Mouse (Mus musculus) intestine, embryonic 14.5 days (tissue): ENCODE results near the gene Itpkb. TPM values are rescaled to one million over a fixed set of nuclear protein-coding genes. Genes with fewer than 3 reads are reported as not detected.
A peak's percentile ranks its signal among the peaks of the same experiment; 100 is the strongest.

Experiments
- ATAC-seq: fragments of 200-750 bp; cut with Nextera tagmentation; replicated peaks from 2 replicates; pipeline ENCODE4 v1.8.0; 2017; ENCODE audit warnings: low read depth, moderate number of reproducible peaks, moderate TSS enrichment, moderate library complexity; ENCODE audit not compliant: low FRiP score, low TSS enrichment
- DNase-seq: peaks from one replicate; pipeline ENCODE4 v3.0.0-alpha.2; 2018; ENCODE audit warnings: low spot score
- H3K27ac ChIP-seq: fragments of 300-500 bp; sonication (generic); 2 replicates; pipeline ENCODE4 v1.5.1; 2014; ENCODE audit warnings: low read depth, mild to moderate bottlenecking, control low read depth
- H3K27me3 ChIP-seq: fragments of 300-500 bp; sonication (generic); replicated peaks from 2 replicates; pipeline ENCODE4 v1.6.1; 2014; ENCODE audit warnings: low read length, control low read depth; ENCODE audit not compliant: control insufficient read depth, insufficient read depth
- H3K36me3 ChIP-seq: fragments of 300-500 bp; sonication (generic); 2 replicates; pipeline ENCODE4 v1.6.1; 2014; ENCODE audit warnings: low read length, control low read depth; ENCODE audit not compliant: control insufficient read depth, insufficient read depth
- H3K4me1 ChIP-seq: fragments of 300-500 bp; sonication (generic); replicated peaks from 2 replicates; pipeline ENCODE4 v1.6.1; 2014; ENCODE audit warnings: low read length, control low read depth, mixed read lengths; ENCODE audit not compliant: control insufficient read depth, insufficient read depth
- H3K4me2 ChIP-seq: fragments of 300-500 bp; sonication (generic); 2 replicates; pipeline ENCODE4 v1.6.1; 2014; ENCODE audit warnings: low read length
- H3K4me3 ChIP-seq: fragments of 300-500 bp; sonication (generic); 2 replicates; pipeline ENCODE4 v1.5.1; 2014; ENCODE audit warnings: low read depth, low read length, control low read depth, mixed read lengths
- H3K9ac ChIP-seq: fragments of 300-500 bp; sonication (generic); 2 replicates; pipeline ENCODE4 v1.6.1; 2014; ENCODE audit warnings: mild to moderate bottlenecking, low read length
- H3K9me3 ChIP-seq: fragments of 300-500 bp; sonication (generic); 2 replicates; pipeline ENCODE4 v1.6.1; 2016; ENCODE audit warnings: low read length, control low read depth; ENCODE audit not compliant: control insufficient read depth
- WGBS: fragments of 180-500 bp; shearing (Covaris S2); extraction: QIAGEN DNeasy Blood & Tissue Kit; methylation state at CpG from one replicate; pipeline ENCODE4 v1.1.7; 2014; 5-methylcytosine and 5-hydroxymethylcytosine counted together
- polyA plus RNA-seq: library from polyadenylated mRNA; unstranded; fragments of >200 nt; fragmentation: Nextera tagmentation; extraction: Ambion mirVana; gene quantifications from 2 replicates; pipeline ENCODE4 v1.2.1, GENCODE M21; 2014

Gene Itpkb
- polyA plus RNA-seq, 1 experiment from 2014 or later, result 6.7 TPM

DNA sequence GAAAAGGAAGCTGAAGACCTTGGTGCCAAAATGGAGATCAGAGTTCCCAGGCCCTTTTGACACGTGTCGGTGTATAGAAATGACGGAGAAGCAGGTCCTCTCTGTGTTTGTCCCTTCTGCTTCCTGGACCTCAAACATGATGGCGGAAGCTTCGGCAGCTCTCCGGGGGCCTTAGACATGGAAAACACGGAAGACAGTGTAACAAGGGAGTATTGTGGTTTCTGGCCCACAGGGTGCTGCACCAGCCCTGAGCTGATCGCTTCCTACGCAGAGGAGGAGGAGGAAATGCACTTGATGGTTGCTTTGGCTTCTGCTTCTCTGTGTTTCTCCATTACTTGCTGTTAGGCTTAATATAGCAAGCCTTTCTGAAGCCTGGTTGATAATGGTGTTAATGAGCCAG lies 34.2 kb upstream of the Itpkb start:
- H3K9ac ChIP-seq, result no peak overlapping the region
- H3K9me3 ChIP-seq, result no peaks in the 10 kb centered on the region
- ATAC-seq (no peak), DNase-seq (no peak)
- WGBS, result 86% methylated on average over 9 of the region's 9 CpGs
- no peaks in the 10 kb centered on the region for H3K4me1 ChIP-seq
- no peak overlapping the region for H3K4me3 ChIP-seq
- H3K4me2 ChIP-seq, result no peak overlapping the region
- no peaks in the 10 kb centered on the region for H3K27me3 ChIP-seq
- no peak overlapping the region for H3K27ac ChIP-seq
- H3K36me3 ChIP-seq, result no peaks in the 10 kb centered on the region

DNA sequence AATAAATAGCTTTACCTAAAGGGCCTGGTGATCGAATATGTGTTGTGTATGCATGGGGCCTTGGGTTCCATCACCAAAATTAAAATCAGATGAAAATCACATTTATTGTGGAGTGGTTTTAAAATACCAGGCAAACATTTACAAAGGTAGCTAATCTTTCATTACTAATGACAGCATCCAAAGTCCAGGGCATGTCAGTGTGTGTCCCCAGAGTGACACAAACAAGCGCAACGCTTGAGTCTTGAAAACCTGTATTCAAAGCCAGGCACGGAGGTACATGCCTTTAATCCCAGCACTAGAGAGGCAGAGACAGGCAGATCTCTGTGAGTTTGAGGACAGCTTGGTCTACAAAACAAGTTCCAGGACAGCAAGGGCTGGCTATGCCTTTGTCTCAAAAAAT lies 30.6 kb upstream of the Itpkb start:
- Histone ChIP-seq H3K36me3 (no peaks in the 10 kb centered on the region), H3K9me3 (no peaks in the 10 kb centered on the region), H3K9ac (no peak overlapping the region), H3K4me2 (no peak overlapping the region), H3K27me3 (no peaks in the 10 kb centered on the region), H3K4me3 (no peak overlapping the region), H3K4me1 (peaks cover 15% of the 10 kb centered on the region; the same call in 1 of the 2 replicates), H3K27ac (no peak overlapping the region)
- DNase-seq, result no peak
- 92% methylated on average over 4 of the region's 4 CpGs for WGBS
- no peak for ATAC-seq

DNA sequence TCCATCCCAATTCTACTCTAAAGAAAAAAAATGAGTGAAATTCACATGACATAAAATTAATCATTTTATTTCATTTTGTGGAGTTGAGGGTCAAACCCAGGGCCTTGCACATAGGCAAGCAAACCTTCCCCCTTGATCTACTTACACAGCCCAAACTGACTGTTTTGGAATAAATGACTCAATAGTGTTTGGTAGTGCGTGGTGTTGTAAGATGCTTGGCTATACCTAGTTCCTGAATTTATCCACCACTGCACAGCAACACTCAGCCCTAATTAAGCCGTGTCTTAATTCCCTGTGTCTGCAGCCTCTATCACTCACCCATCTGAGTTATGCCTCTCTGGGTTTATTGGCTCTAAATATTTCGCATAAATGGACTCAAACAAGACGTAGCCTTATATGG lies 30.0 kb upstream of the Itpkb start:
- 83% methylated on average over 4 of the region's 4 CpGs for WGBS
- H3K4me2 ChIP-seq, result no peak overlapping the region

DNA sequence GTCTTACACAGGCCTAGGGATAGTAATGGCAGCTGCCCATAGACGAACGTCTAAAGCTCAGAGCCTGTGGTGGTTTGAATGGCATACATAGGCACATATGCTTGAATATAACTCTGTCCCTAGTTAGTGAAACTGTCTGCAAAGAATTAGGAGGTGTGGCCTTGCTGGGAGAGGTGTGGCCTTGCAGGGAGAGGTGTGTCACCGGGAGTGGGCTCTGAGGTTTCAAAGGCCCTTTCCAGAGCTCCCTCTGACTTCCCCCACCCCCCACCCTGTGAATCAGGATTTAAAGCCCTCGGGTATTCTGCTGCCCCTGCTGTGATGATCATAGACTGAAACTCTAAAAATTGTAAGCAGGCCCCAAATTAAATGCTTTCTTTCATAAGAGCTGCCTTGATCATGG lies 29.3 kb upstream of the Itpkb start:
- no peak overlapping the region for H3K9ac ChIP-seq
- WGBS, result 55% methylated on average over 4 of the region's 4 CpGs
- H3K36me3 ChIP-seq, result no peaks in the 10 kb centered on the region
- DNase-seq (no peak), ATAC-seq (no peak; the same call in 1 of the 2 replicates)
- no peak overlapping the region for H3K4me3 ChIP-seq
- no peaks in the 10 kb centered on the region for H3K27me3 ChIP-seq
- no peak overlapping the region for H3K4me2 ChIP-seq
- no peak overlapping the region for H3K27ac ChIP-seq
- no peaks in the 10 kb centered on the region for H3K9me3 ChIP-seq
- peaks cover 15% of the 10 kb centered on the region; the same call in 1 of the 2 replicates for H3K4me1 ChIP-seq

More for the DNA sequence above, 30.0 kb upstream of the Itpkb start:
- H3K4me3 ChIP-seq, result no peak overlapping the region
- H3K36me3 ChIP-seq, result no peaks in the 10 kb centered on the region
- H3K9me3 ChIP-seq, result no peaks in the 10 kb centered on the region
- no peak for ATAC-seq
- no peak overlapping the region for H3K27ac ChIP-seq
- H3K27me3 ChIP-seq, result no peaks in the 10 kb centered on the region
- peaks cover 15% of the 10 kb centered on the region; the same call in 1 of the 2 replicates for H3K4me1 ChIP-seq
- no peak for DNase-seq
- no peak overlapping the region for H3K9ac ChIP-seq

DNA sequence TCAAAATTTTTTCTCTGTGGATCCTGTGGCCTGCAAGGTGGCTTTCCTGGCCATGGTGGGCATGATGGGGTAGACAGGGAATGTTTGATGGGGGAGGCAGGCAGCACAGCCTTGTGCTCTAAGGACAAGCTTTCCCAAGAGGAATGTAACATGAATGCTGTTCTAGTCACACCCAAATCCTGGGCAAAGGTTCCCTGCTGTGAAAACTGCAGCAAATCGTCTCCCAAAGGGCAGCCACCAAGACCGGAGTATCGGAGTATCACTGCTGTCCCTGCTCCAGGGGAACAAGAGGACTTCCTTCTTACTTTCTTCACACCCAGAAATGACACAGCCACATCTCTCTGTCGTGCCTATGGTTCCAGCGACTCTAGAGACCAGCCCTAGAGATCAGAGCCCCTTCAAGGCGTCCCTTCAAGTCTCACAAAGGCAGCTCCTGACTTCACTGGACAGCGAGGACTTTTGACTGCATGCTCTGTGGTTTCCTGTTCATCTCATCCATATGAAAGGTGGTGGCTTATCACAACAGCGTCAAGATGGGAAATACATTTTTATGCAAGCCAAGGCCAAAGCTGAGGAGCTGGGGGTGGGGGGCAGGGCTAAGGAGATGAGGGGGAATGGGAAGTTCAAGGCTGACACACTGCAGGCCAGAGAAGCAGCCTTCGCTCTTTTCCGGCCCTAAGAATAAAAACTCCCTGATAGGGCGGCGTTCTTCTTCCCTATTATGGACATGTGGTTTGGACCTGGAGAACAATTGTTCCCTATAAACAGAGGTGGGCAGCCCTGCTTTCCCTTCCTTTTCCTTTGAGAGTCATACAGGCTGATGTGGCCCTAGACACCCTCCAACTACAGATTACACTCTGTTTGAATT lies 27.8 kb upstream of the Itpkb start:
- WGBS, result 51% methylated on average over 12 of the region's 12 CpGs
- H3K4me2 ChIP-seq, result no peak overlapping the region

DNA sequence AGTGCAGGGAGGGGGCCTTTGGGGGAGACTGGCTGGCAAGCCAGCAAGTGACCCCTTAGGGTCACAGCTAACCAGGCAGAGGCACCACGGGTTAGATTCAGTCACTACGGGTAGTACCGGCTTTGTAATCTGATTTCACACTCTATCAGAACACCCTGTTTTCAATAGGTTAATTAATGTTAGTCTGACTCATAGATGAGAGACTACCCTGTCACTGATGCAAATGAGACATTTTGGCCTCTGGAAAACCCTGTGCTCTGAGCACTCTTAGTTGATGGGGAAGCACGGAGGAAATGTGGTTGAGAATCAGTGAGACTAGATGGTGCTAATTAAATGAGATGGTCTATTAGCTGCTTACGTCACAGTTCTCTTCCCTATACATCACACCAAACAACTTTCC lies 26.7 kb upstream of the Itpkb start:
- Histone ChIP-seq H3K4me3 (no peak overlapping the region), H3K27ac (peak overlapping the region; percentile 24; the same call in 1 of the 2 replicates), H3K36me3 (no peaks in the 10 kb centered on the region), H3K27me3 (no peaks in the 10 kb centered on the region), H3K4me1 (peaks cover 24% of the 10 kb centered on the region), H3K9me3 (no peaks in the 10 kb centered on the region), H3K9ac (no peak overlapping the region; the same call in 1 of the 2 replicates), H3K4me2 (no peak overlapping the region)
- DNase-seq (no peak), ATAC-seq (no peak)
- WGBS, result 82% methylated on average over 5 of the region's 5 CpGs

More for the DNA sequence above, 27.8 kb upstream of the Itpkb start:
- peak overlapping the region; percentile 24 for H3K27ac ChIP-seq
- no peaks in the 10 kb centered on the region for H3K36me3 ChIP-seq
- H3K9me3 ChIP-seq, result no peaks in the 10 kb centered on the region
- no peaks in the 10 kb centered on the region for H3K27me3 ChIP-seq
- H3K4me1 ChIP-seq, result peaks cover 15% of the 10 kb centered on the region; the same call in 1 of the 2 replicates
- H3K9ac ChIP-seq, result no peak overlapping the region
- H3K4me3 ChIP-seq, result no peak overlapping the region
- DNase-seq (no peak), ATAC-seq (no peak)

DNA sequence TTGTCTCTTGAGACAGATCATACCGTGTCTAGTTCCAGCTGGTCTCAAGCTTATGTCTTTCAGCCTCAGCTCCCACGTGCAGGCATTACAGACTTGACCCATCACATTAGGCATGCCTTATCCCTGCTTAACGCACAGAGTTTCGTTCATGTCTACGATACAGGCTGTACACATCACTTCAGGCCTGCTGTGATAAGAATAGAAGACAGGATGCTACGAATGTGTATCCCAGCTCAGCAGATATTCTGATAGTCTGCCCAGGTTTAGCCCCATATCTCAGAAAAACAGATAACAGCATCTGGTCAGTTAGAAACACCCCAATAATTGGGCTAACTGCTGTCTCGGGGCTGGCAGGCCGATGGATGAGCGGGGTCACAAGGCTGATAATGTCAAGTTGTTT lies 23.4 kb upstream of the Itpkb start:
- 70% methylated on average over 9 of the region's 9 CpGs for WGBS
- H3K9ac ChIP-seq, result no peak overlapping the region
- no peaks in the 10 kb centered on the region for H3K9me3 ChIP-seq
- no peak overlapping the region for H3K4me3 ChIP-seq
- H3K36me3 ChIP-seq, result no peaks in the 10 kb centered on the region
- no peak for DNase-seq
- ATAC-seq, result no peak
- no peak overlapping the region for H3K4me2 ChIP-seq
- no peak overlapping the region for H3K27ac ChIP-seq
- peaks cover 20% of the 10 kb centered on the region for H3K4me1 ChIP-seq
- no peaks in the 10 kb centered on the region for H3K27me3 ChIP-seq

DNA sequence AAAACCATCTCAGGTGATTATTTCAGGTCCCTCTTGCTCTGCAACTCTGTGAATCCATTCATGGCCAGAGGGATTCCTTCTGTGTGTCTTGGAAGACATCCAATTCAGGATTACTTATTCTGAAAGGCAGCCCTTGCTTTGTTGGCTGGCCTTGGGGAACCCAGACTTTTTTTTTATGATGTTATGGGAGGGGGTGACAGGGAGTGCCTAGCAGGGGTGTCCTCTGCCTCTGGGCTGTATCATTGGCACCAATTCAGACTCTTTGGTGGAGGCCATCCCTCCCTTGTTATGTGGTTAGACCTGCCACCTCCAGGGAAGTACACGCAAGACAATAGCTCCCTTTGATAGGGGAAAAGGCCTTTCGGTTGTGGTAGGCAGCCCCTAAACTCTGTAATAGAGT lies 22.6 kb upstream of the Itpkb start:
- H3K4me2 ChIP-seq, result no peak overlapping the region
- H3K27me3 ChIP-seq, result no peaks in the 10 kb centered on the region
- no peak overlapping the region for H3K9ac ChIP-seq
- ATAC-seq (peak; percentile 54), DNase-seq (no peak)
- peak overlapping the region; percentile 18; the same call in 1 of the 2 replicates for H3K27ac ChIP-seq
- WGBS, result 51% methylated on average over 2 of the region's 2 CpGs
- H3K9me3 ChIP-seq, result no peaks in the 10 kb centered on the region
- H3K4me1 ChIP-seq, result peaks cover 18% of the 10 kb centered on the region
- H3K36me3 ChIP-seq, result no peaks in the 10 kb centered on the region
- no peak overlapping the region for H3K4me3 ChIP-seq

DNA sequence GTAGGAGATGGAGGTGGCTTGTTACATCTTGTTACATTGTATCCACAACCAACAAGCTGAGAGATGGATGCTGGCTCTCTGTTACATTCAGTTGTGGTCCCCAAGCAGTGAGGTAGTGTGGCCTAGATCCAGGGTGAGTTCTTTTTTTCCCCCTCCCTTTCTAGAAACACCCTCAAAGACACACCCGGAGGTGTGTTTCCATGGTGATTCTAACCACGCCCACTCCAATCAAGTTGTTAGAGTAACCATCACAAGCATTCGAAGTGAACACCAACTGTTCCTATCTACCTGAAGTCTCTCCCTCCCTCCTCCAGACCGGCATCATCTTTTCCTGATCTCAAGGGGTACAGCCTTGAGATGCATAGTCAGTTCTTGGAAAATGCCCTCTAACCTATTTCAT lies 21.4 kb upstream of the Itpkb start:
- Histone ChIP-seq H3K4me1 (peaks cover 22% of the 10 kb centered on the region), H3K9ac (no peak overlapping the region), H3K9me3 (no peaks in the 10 kb centered on the region), H3K36me3 (no peaks in the 10 kb centered on the region), H3K27ac (no peak overlapping the region), H3K4me3 (no peak overlapping the region), H3K27me3 (no peaks in the 10 kb centered on the region), H3K4me2 (no peak overlapping the region)
- 65% methylated on average over 4 of the region's 4 CpGs for WGBS
- ATAC-seq (no peak), DNase-seq (no peak)
